Mouse (Mus musculus): ENCODE results near the gene Grin3b. TPM values are rescaled to one million over a fixed set of nuclear protein-coding genes. Genes with fewer than 3 reads are reported as not detected.
A peak's percentile ranks its signal among the peaks of the same experiment; 100 is the strongest.

Gene Grin3b
- polyA plus RNA-seq, 1 experiment from 2014 or later = not detected

GRCm38 (mm10) chr10:79985334-79986231 lies 15.1 kb downstream of the Grin3b start:
- Histone ChIP-seq H3K79me2 (ENCODE audit: inconsistent target) (peaks cover 32% of the 10 kb centered on the region), H3K36me3 (ENCODE audit: inconsistent target) (no peaks in the 10 kb centered on the region), H3K27ac (peak overlapping the region; percentile 93), H3K4me3 (ENCODE audit: inconsistent target) (peak overlapping the region; percentile 55)
- WGBS (ENCODE audit: missing documents) = 4% methylated on average over 32 of the region's 35 CpGs

- Histone ChIP-seq H3K79me2 (ENCODE audit: inconsistent target) (peaks cover 25% of the 10 kb centered on the region), H3K27ac (peak overlapping the region; percentile 93), H3K4me3 (ENCODE audit: inconsistent target) (peak overlapping the region; percentile 55; the same call in 1 of the 2 replicates), H3K36me3 (ENCODE audit: inconsistent target) (no peaks in the 10 kb centered on the region)
- WGBS (ENCODE audit: missing documents) = 23% methylated on average over 6 of the region's 6 CpGs
Observed at GRCm38 (mm10) chr10:79986232-79986878, 15.8 kb downstream of the Grin3b start.

- H3K36me3 ChIP-seq (ENCODE audit: inconsistent target) = no peaks in the 10 kb centered on the region
- H3K4me3 ChIP-seq (ENCODE audit: inconsistent target) = no peak overlapping the region
- WGBS (ENCODE audit: missing documents) = 2% methylated on average over 11 of the region's 11 CpGs
- H3K79me2 ChIP-seq (ENCODE audit: inconsistent target) = peaks cover 19% of the 10 kb centered on the region
- peak overlapping the region; percentile 93 for H3K27ac ChIP-seq
Observed at GRCm38 (mm10) chr10:79986963-79987362, 16.4 kb downstream of the Grin3b start.

- H3K27ac ChIP-seq = no peak overlapping the region
- WGBS (ENCODE audit: missing documents) = 31% methylated on average over 27 of the region's 27 CpGs
- no peak overlapping the region for H3K4me3 ChIP-seq (ENCODE audit: inconsistent target)
Observed at GRCm38 (mm10) chr10:79987771-79988505, 17.4 kb downstream of the Grin3b start.

GRCm38 (mm10) chr10:79988506-79989271 lies 18.2 kb downstream of the Grin3b start, which contains the start of gene Cnn2:
Gene Cnn2, plus strand, starts transcription at chr10:79988584.
- WGBS (ENCODE audit: missing documents) = 4% methylated on average over 59 of the region's 59 CpGs
- no peaks in the 10 kb centered on the region for H3K36me3 ChIP-seq (ENCODE audit: inconsistent target)
- no peak within 1 kb of the TSS for H3K27ac ChIP-seq
- H3K4me3 ChIP-seq (ENCODE audit: inconsistent target) = peak within 1 kb of the TSS; percentile 21; the same call in 1 of the 2 replicates
- peaks cover 1% of the 10 kb centered on the region for H3K79me2 ChIP-seq (ENCODE audit: inconsistent target)

More at GRCm38 (mm10) chr10:79987771-79988505, 17.4 kb downstream of the Grin3b start:
- no peaks in the 10 kb centered on the region for H3K36me3 ChIP-seq (ENCODE audit: inconsistent target)
- H3K79me2 ChIP-seq (ENCODE audit: inconsistent target) = peaks cover 9% of the 10 kb centered on the region

- no peak overlapping the region for H3K4me3 ChIP-seq (ENCODE audit: inconsistent target)
- H3K27ac ChIP-seq = no peak overlapping the region
- H3K36me3 ChIP-seq (ENCODE audit: inconsistent target) = no peaks in the 10 kb centered on the region
- 63% methylated on average over 8 of the region's 8 CpGs for WGBS (ENCODE audit: missing documents)
- H3K79me2 ChIP-seq (ENCODE audit: inconsistent target) = no peaks in the 10 kb centered on the region
Observed at GRCm38 (mm10) chr10:79989272-79989786, 18.8 kb downstream of the Grin3b start.

GRCm38 (mm10) chr10:79989870-79990269 lies 19.4 kb downstream of the Grin3b start:
- WGBS (ENCODE audit: missing documents) = 88% methylated on average over 15 of the region's 15 CpGs
- no peak overlapping the region for H3K27ac ChIP-seq
- H3K36me3 ChIP-seq (ENCODE audit: inconsistent target) = no peaks in the 10 kb centered on the region
- no peaks in the 10 kb centered on the region for H3K79me2 ChIP-seq (ENCODE audit: inconsistent target)
- H3K4me3 ChIP-seq (ENCODE audit: inconsistent target) = no peak overlapping the region

GRCm38 (mm10) chr10:79991099-79991498 lies 20.6 kb downstream of the Grin3b start:
- H3K36me3 ChIP-seq (ENCODE audit: inconsistent target) = no peaks in the 10 kb centered on the region
- H3K4me3 ChIP-seq (ENCODE audit: inconsistent target) = no peak overlapping the region
- no peaks in the 10 kb centered on the region for H3K79me2 ChIP-seq (ENCODE audit: inconsistent target)
- no peak overlapping the region for H3K27ac ChIP-seq
- 96% methylated on average over 8 of the region's 12 CpGs for WGBS (ENCODE audit: missing documents)

- no peaks in the 10 kb centered on the region for H3K36me3 ChIP-seq (ENCODE audit: inconsistent target)
- H3K79me2 ChIP-seq (ENCODE audit: inconsistent target) = no peaks in the 10 kb centered on the region
- no peak overlapping the region for H3K4me3 ChIP-seq (ENCODE audit: inconsistent target)
- no peak overlapping the region for H3K27ac ChIP-seq
- 98% methylated on average over 6 of the region's 6 CpGs for WGBS (ENCODE audit: missing documents)
Observed at GRCm38 (mm10) chr10:79991548-79991947, 21.0 kb downstream of the Grin3b start.

- H3K36me3 ChIP-seq (ENCODE audit: inconsistent target) = peaks cover 6% of the 10 kb centered on the region; the same call in 1 of the 2 replicates
- no peak overlapping the region for H3K4me3 ChIP-seq (ENCODE audit: inconsistent target)
- H3K79me2 ChIP-seq (ENCODE audit: inconsistent target) = no peaks in the 10 kb centered on the region; the same call in 1 of the 2 replicates
- 8% methylated on average over 16 of the region's 16 CpGs for WGBS (ENCODE audit: missing documents)
- peak overlapping the region; percentile 58 for H3K27ac ChIP-seq
Observed at GRCm38 (mm10) chr10:79994397-79995115, 24.0 kb downstream of the Grin3b start.

GRCm38 (mm10) chr10:79995636-79996035 lies 25.1 kb downstream of the Grin3b start:
- H3K4me3 ChIP-seq (ENCODE audit: inconsistent target) = peak overlapping the region; percentile 81; the same call in 1 of the 2 replicates
- peaks cover 14% of the 10 kb centered on the region; the same call in 1 of the 2 replicates for H3K36me3 ChIP-seq (ENCODE audit: inconsistent target)
- H3K79me2 ChIP-seq (ENCODE audit: inconsistent target) = no peaks in the 10 kb centered on the region; the same call in 1 of the 2 replicates
- 22% methylated on average over 1 of the region's 1 CpGs for WGBS (ENCODE audit: missing documents)
- H3K27ac ChIP-seq = peak overlapping the region; percentile 22

GRCm38 (mm10) chr10:79996272-79997033 lies 25.9 kb downstream of the Grin3b start, which contains the start of gene Abca7:
Gene Abca7, plus strand, starts transcription at chr10:79996494.
- no peaks in the 10 kb centered on the region; the same call in 1 of the 2 replicates for H3K79me2 ChIP-seq (ENCODE audit: inconsistent target)
- 0% methylated on average over 34 of the region's 34 CpGs for WGBS (ENCODE audit: missing documents)
- peaks cover 17% of the 10 kb centered on the region; the same call in 1 of the 2 replicates for H3K36me3 ChIP-seq (ENCODE audit: inconsistent target)
- H3K4me3 ChIP-seq (ENCODE audit: inconsistent target) = peak within 1 kb of the TSS; percentile 81
- peak within 1 kb of the TSS; percentile 58 for H3K27ac ChIP-seq
